Mouse (Mus musculus) forebrain, embryonic 11.5 days (tissue): ENCODE data around the gene Hist2h2bb. TPM values are rescaled to one million over a fixed set of nuclear protein-coding genes. Genes with fewer than 3 reads are reported as not detected.

ENCODE experiments used
- ATAC-seq: fragments of 200-750 bp; cut with Nextera tagmentation; replicated peaks from 2 replicates; pipeline ENCODE4 v1.8.0; 2017; ENCODE audit warnings: moderate TSS enrichment; ENCODE audit not compliant: low FRiP score
- DNase-seq: peaks from one replicate; pipeline ENCODE4 v3.0.0-alpha.2; 2017; ENCODE audit warnings: low spot score
- H3K27ac ChIP-seq: fragments of 300-500 bp; sonication (generic); 2 replicates; pipeline ENCODE4 v1.5.1; 2014; ENCODE audit warnings: low read depth, low read length
- H3K27me3 ChIP-seq: fragments of 300-500 bp; sonication (generic); 2 replicates; pipeline ENCODE4 v1.6.1; 2014; ENCODE audit warnings: mild to moderate bottlenecking, low read length, mixed read lengths; ENCODE audit not compliant: control insufficient read depth, insufficient read depth
- H3K36me3 ChIP-seq: fragments of 300-500 bp; sonication (generic); 2 replicates; pipeline ENCODE4 v1.6.1; 2014; ENCODE audit warnings: mild to moderate bottlenecking, low read length, moderate library complexity, mixed read lengths; ENCODE audit not compliant: control insufficient read depth, insufficient read depth
- H3K4me1 ChIP-seq: fragments of 300-500 bp; sonication (generic); replicated peaks from 2 replicates; pipeline ENCODE4 v1.6.1; 2014; ENCODE audit warnings: low read length, mixed read lengths; ENCODE audit not compliant: control insufficient read depth, insufficient read depth
- H3K4me2 ChIP-seq: fragments of 300-500 bp; sonication (generic); 2 replicates; pipeline ENCODE4 v1.6.1; 2014; ENCODE audit warnings: low read depth, mild to moderate bottlenecking, low read length, moderate library complexity, mixed read lengths; ENCODE audit not compliant: severe bottlenecking
- H3K4me3 ChIP-seq: fragments of 300-500 bp; sonication (generic); 2 replicates; pipeline ENCODE4 v1.5.1; 2014; ENCODE audit warnings: low read depth, low read length
- H3K9ac ChIP-seq: fragments of 300-500 bp; sonication (generic); 2 replicates; pipeline ENCODE4 v1.6.1; 2014; ENCODE audit warnings: low read length
- H3K9me3 ChIP-seq: fragments of 300-500 bp; sonication (generic); 2 replicates; pipeline ENCODE4 v1.6.1; 2016; ENCODE audit warnings: low read length, mixed read lengths; ENCODE audit not compliant: control insufficient read depth
- WGBS: fragments of 180-500 bp; shearing (Covaris S2); extraction: QIAGEN DNeasy Blood & Tissue Kit; methylation state at CpG from one replicate; pipeline ENCODE4 v1.1.7; 2014; 5-methylcytosine and 5-hydroxymethylcytosine counted together
- microRNA-seq: library from miRNA; unstranded; fragments of <30 nt; microRNA quantifications from one replicate; pipeline ENCODE4, GENCODE M21; 2016; ENCODE audit not compliant: insufficient number of aligned reads
- polyA plus RNA-seq: library from polyadenylated mRNA; unstranded; fragments of >200 nt; fragmentation: Nextera tagmentation; extraction: Ambion mirVana; gene quantifications from 2 replicates; pipeline ENCODE4 v1.2.1, GENCODE M21; 2014

The Hist2h2bb gene
- polyA plus RNA-seq, 1 experiment from 2014 or later: 28.7 TPM

GRCm38 (mm10) chr3:96299562-96299961, 30.0 kb downstream of the Hist2h2bb start:
- 93% methylated on average over 2 of the region's 2 CpGs for WGBS
- H3K36me3 ChIP-seq: no peaks in the 10 kb centered on the region
- DNase-seq (no peak), ATAC-seq (no peak)
- H3K27me3 ChIP-seq: no peaks in the 10 kb centered on the region
- no peak overlapping the region for H3K4me3 ChIP-seq
- no peaks in the 10 kb centered on the region for H3K9me3 ChIP-seq
- no peak overlapping the region for H3K9ac ChIP-seq
- no peak overlapping the region for H3K27ac ChIP-seq
- no peaks in the 10 kb centered on the region for H3K4me1 ChIP-seq
- H3K4me2 ChIP-seq: no peak overlapping the region

DNA sequence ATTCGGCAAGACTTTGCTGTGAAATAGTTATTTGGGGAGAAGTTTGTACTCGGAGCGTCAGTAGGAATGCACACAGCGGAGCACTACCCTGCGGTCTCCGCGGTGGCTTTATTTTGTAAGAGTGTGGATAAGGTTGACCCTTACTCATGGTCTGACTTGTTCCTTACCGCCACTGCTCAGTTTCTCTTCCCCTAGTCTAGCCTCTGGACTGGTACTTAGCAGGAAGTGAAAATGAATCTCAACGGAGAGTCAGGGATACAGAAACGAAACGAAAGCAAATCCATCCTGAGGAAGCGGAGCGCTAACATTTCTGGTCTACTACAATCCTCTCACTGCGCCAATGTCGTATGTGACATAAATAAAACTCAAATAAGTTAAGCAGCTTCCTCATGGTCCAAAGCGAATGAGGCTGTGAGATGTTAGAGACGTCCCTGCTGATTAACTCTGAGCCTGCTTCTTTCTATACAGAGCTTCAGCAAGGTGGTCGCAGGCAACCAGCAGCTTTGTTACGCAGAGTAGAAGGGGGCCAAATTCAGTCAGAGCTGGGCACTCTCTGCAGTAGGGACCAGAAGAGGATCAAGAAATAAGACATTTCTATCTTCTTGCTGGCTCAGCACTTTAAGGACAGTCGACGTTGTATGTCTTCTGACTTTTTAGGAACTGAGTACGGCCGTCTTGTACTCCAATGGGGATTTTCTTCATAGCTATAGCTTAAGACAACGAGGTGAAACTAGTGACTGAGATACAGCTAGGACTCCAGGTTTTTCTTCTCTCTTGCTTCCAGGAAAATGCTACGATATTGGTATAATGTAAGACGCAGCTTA, 31.4 kb downstream of the Hist2h2bb start:
- no peaks in the 10 kb centered on the region for H3K36me3 ChIP-seq
- H3K9me3 ChIP-seq: no peaks in the 10 kb centered on the region
- 77% methylated on average over 26 of the region's 26 CpGs for WGBS
- H3K4me3 ChIP-seq: no peak overlapping the region
- H3K9ac ChIP-seq: no peak overlapping the region
- H3K27ac ChIP-seq: no peak overlapping the region
- no peak for DNase-seq
- H3K27me3 ChIP-seq: no peaks in the 10 kb centered on the region
- H3K4me1 ChIP-seq: no peaks in the 10 kb centered on the region
- no peak for ATAC-seq
- H3K4me2 ChIP-seq: no peak overlapping the region

GRCm38 (mm10) chr3:96302076-96302475, 32.5 kb downstream of the Hist2h2bb start:
- H3K9me3 ChIP-seq: no peaks in the 10 kb centered on the region
- WGBS: 86% methylated on average over 5 of the region's 5 CpGs
- H3K27me3 ChIP-seq: no peaks in the 10 kb centered on the region
- H3K4me3 ChIP-seq: no peak overlapping the region
- no peak overlapping the region for H3K9ac ChIP-seq
- no peak overlapping the region for H3K4me2 ChIP-seq
- no peak overlapping the region for H3K27ac ChIP-seq
- no peaks in the 10 kb centered on the region for H3K36me3 ChIP-seq
- H3K4me1 ChIP-seq: no peaks in the 10 kb centered on the region
- no peak for ATAC-seq
- DNase-seq: no peak

DNA sequence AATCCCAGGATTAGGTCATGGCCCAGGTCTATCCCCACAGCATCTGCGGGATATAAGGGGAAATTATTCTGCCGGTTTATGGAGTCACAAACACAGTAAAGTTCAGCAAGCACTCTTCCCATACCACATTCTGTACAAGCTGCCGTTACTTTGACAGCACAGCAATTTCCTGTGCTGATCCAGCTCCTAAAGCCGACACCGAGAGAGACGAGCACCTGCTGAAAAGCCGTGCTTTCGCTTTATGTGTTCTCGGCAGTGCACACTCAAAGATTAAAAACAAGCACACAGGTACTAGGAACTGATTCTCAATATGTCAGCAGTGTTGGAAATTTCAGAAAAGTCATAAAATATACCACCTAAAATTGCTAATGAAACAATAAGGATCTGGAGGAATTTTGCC, 37.0 kb downstream of the Hist2h2bb start:
- H3K9me3 ChIP-seq: no peaks in the 10 kb centered on the region
- 86% methylated on average over 9 of the region's 9 CpGs for WGBS
- no peak overlapping the region for H3K4me2 ChIP-seq
- H3K4me1 ChIP-seq: no peaks in the 10 kb centered on the region
- DNase-seq (no peak), ATAC-seq (no peak)
- no peak overlapping the region for H3K9ac ChIP-seq
- no peak overlapping the region for H3K27ac ChIP-seq
- no peaks in the 10 kb centered on the region for H3K36me3 ChIP-seq
- no peak overlapping the region for H3K4me3 ChIP-seq
- no peaks in the 10 kb centered on the region for H3K27me3 ChIP-seq

GRCm38 (mm10) chr3:96309441-96309840, 39.9 kb downstream of the Hist2h2bb start:
- Histone ChIP-seq H3K27ac (no peak overlapping the region), H3K27me3 (no peaks in the 10 kb centered on the region), H3K4me2 (no peak overlapping the region), H3K36me3 (no peaks in the 10 kb centered on the region), H3K4me1 (no peaks in the 10 kb centered on the region), H3K9ac (no peak overlapping the region), H3K4me3 (no peak overlapping the region), H3K9me3 (no peaks in the 10 kb centered on the region)
- 74% methylated on average over 3 of the region's 3 CpGs for WGBS
- no peak for ATAC-seq
- DNase-seq: no peak

DNA sequence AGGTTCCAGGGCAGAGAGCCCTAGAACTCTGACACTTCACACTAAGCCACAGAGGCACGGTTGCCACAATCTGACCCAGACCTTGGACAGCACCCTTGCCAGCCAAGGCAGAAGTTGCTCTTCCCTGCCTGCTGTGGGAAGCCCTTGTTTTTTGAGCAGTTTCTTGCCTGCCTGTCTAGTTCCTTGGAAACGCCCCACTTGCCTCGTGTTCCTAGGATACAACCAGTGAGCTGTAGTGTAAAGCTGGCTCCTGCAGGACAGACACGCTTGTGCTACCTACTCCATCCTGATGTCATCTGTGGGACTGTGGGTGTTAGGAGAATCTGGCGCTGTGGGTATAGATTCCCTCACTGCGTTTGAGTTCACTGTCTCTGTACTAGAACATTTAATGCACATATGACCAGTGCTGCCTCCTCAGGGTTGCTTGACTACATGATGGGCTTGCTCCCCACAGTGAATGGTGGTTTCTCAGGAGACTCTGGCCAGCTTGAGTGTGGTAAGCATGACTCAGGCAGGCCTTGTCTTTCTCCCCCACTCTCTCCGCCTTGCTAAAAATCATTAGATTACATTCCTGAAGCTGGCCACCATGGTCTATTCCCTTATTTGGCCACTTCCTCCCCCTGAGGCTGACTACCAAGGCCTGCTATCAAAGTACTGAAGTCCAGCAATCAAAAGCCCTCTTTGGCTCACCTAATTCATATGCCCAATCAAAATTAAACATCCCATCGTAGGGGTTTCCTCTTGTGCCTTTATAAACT, 43.0 kb downstream of the Hist2h2bb start:
- Histone ChIP-seq H3K9ac (no peak overlapping the region), H3K4me1 (no peaks in the 10 kb centered on the region), H3K9me3 (no peaks in the 10 kb centered on the region), H3K4me3 (no peak overlapping the region), H3K27ac (no peak overlapping the region), H3K4me2 (no peak overlapping the region), H3K27me3 (no peaks in the 10 kb centered on the region), H3K36me3 (no peaks in the 10 kb centered on the region)
- DNase-seq (no peak), ATAC-seq (no peak)
- 71% methylated on average over 8 of the region's 8 CpGs for WGBS

Small RNA genes lying within 50 kb of the gene (microRNA-seq; reads per million reads assigned to microRNA genes)
- gene Gm44492 (not detected), gene Gm47311 (not detected), gene Gm47313 (not detected)

Other genes starting within 250 kb of the Hist2h2bb start
- 20.3 and 24.8 TPM in 2 replicates for gene Vps45, start 211.3 kb upstream of the Hist2h2bb start, polyA plus RNA-seq
- gene Otud7b, start 165.2 kb upstream of the Hist2h2bb start, polyA plus RNA-seq: 11.0 and 11.3 TPM in 2 replicates
- 13.6 and 16.6 TPM in 2 replicates for gene Mtmr11, start 107.7 kb upstream of the Hist2h2bb start, polyA plus RNA-seq
- 230 and 253 TPM in 2 replicates for gene Sf3b4, start 97.4 kb upstream of the Hist2h2bb start, polyA plus RNA-seq
- 8.2 and 9.0 TPM in 2 replicates for gene Sv2a, start 88.6 kb upstream of the Hist2h2bb start, polyA plus RNA-seq
- gene Bola1, start 50.0 kb upstream of the Hist2h2bb start, polyA plus RNA-seq: 75.7 and 83.7 TPM in 2 replicates
- gene Hist2h2ab, start 49.9 kb upstream of the Hist2h2bb start, polyA plus RNA-seq: 0.71 TPM in 1 of 2 replicates, not detected in the other
- 16.5 and 18.7 TPM in 2 replicates for gene Hist2h2ac, start 48.9 kb upstream of the Hist2h2bb start, polyA plus RNA-seq
- 14.3 and 15.8 TPM in 2 replicates for gene Hist2h2be, start 48.6 kb upstream of the Hist2h2bb start, polyA plus RNA-seq
- 12.8 and 14.8 TPM in 2 replicates for gene Hist2h3c2, start 30.6 kb upstream of the Hist2h2bb start, polyA plus RNA-seq
- gene Hist2h2aa2, start 29.5 kb upstream of the Hist2h2bb start, polyA plus RNA-seq: 29.2 and 49.8 TPM in 2 replicates
- 18.7 and 28.2 TPM in 2 replicates for gene Hist2h2aa1, start 24.3 kb upstream of the Hist2h2bb start, polyA plus RNA-seq
- 2.3 TPM in 1 of 2 replicates, not detected in the other for gene Hist2h3c1, start 23.1 kb upstream of the Hist2h2bb start, polyA plus RNA-seq
- 6.8 and 7.5 TPM in 2 replicates for gene Hist2h4, start 6.4 kb upstream of the Hist2h2bb start, polyA plus RNA-seq
- gene Hist2h3b, start 1.1 kb upstream of the Hist2h2bb start, polyA plus RNA-seq: 99.6 and 105 TPM in 2 replicates
- 0.95 and 2.6 TPM in 2 replicates for gene Fcgr1, start 24.2 kb downstream of the Hist2h2bb start, polyA plus RNA-seq
- not detected in 2 replicates for gene BC107364, start 182.6 kb downstream of the Hist2h2bb start, polyA plus RNA-seq